Mouse (Mus musculus): ENCODE measurements at regions not wholly inside any gene's neighbourhood (a gene's known extent, or its start where the extent isn't known, plus 50 kb on each side); places are given as distances from the start of the nearest gene placed in this dataset.

GRCm38 (mm10) chr2:92754505-92755280 is 155.2 kb downstream of the Chst1 start:
- H3K9me3 ChIP-seq (replicated peaks; ENCODE audit: low read length): no peaks in the 10 kb centered on the region
- H3K36me3 ChIP-seq (replicated peaks in 1 of 2; ENCODE audit: control insufficient read depth in 1 of 2, insufficient read depth in 1 of 2, low read length in 1 of 2): no peaks in the 10 kb centered on the region
- TF ChIP-seq RAD21 (IDR thresholded peaks at IDR 0.05; ENCODE audit: low read depth, low read length): no peak
- TF ChIP-seq ZKSCAN1 (IDR thresholded peaks at IDR 0.05; ENCODE audit: borderline replicate concordance, low read depth, low read length): no peak
- no peak for TF ChIP-seq ZC3H11A (IDR thresholded peaks at IDR 0.05; ENCODE audit: low read depth, low read length)
- TF ChIP-seq NELFE (IDR thresholded peaks at IDR 0.05; ENCODE audit: low read depth, low read length): no peak
- no peak for TF ChIP-seq USF2 (conservative IDR thresholded peaks at IDR 0.05; ENCODE audit: low read depth, low read length)
- no peak for TF ChIP-seq EP300 (IDR thresholded peaks at IDR 0.05; ENCODE audit: low read length)
- no peak for TF ChIP-seq ELF1 (IDR thresholded peaks at IDR 0.05; ENCODE audit: low read depth, low read length)
- TF ChIP-seq PAX5 (IDR thresholded peaks at IDR 0.05; ENCODE audit: low read length): no peak
- TF ChIP-seq ETS1 (conservative IDR thresholded peaks at IDR 0.05; ENCODE audit: low read depth, low read length): no peak
- TF ChIP-seq ZMIZ1 (IDR thresholded peaks at IDR 0.05; ENCODE audit: low read depth, low read length): no peak
- no peaks in the 10 kb centered on the region for H3K79me2 ChIP-seq (replicated peaks; ENCODE audit: control insufficient read depth, extremely low read depth, insufficient read depth, poor library complexity, severe bottlenecking)
- in situ Hi-C loops (cut with MboI; ENCODE audit: low pct_ligation_motif_present, low pct_unique_long_range_greater_than_20kb, low sequenced_read_pairs): no loop called here
- peaks cover under 1% of the 10 kb centered on the region for H3K27me3 ChIP-seq (replicated peaks)
- no peak overlapping the region for H3K4me2 ChIP-seq (ENCODE audit: insufficient read depth, low read depth, poor library complexity, severe bottlenecking)
- DNase-seq (ENCODE audit: extremely low read depth): no peak
- H3K4me1 ChIP-seq (ENCODE audit: control insufficient read depth in 1 of 2, insufficient read depth in 2 of 2): peaks cover 13 to 31% of the 10 kb centered on the region in 2 experiments
- dilution Hi-C loops (cut with MboI; ENCODE audit: extremely low pct_ligation_motif_present, extremely low pct_unique_long_range_greater_than_20kb, low sequenced_read_pairs): no loop called here
- no peak overlapping the region for H3K27ac ChIP-seq (ENCODE audit: insufficient read depth, low read depth)
- no peak overlapping the region for H3K4me3 ChIP-seq (replicated peaks in 1 of 3; ENCODE audit: low read depth in 2 of 3, low read length in 2 of 3, poor library complexity in 1 of 3)
- no peak overlapping the region for H3K9ac ChIP-seq (ENCODE audit: insufficient read depth, low read depth)

- TF ChIP-seq MXI1 (IDR thresholded peaks at IDR 0.05; ENCODE audit: low read depth, low read length) (no peak), GABPA (IDR thresholded peaks at IDR 0.05; ENCODE audit: insufficient replicate concordance, low read depth, low read length) (no peak), EP300 (IDR thresholded peaks at IDR 0.05; ENCODE audit: low read length) (no peak), SIN3A (IDR thresholded peaks at IDR 0.05; ENCODE audit: low read length) (no peak), UBTF (IDR thresholded peaks at IDR 0.05; ENCODE audit: low read depth, low read length) (no peak), BHLHE40 (IDR thresholded peaks at IDR 0.05; ENCODE audit: low read depth, low read length) (no peak), POLR2A (IDR thresholded peaks at IDR 0.05; ENCODE audit: low read depth, low read length) (no peak), E2F4 (IDR thresholded peaks at IDR 0.05; ENCODE audit: insufficient replicate concordance, low read depth, low read length) (no peak), ZKSCAN1 (IDR thresholded peaks at IDR 0.05; ENCODE audit: borderline replicate concordance, low read depth, low read length) (no peak), SMC3 (IDR thresholded peaks at IDR 0.05; ENCODE audit: low read depth, low read length) (no peak), MAZ (IDR thresholded peaks at IDR 0.05; ENCODE audit: low read depth, low read length) (no peak), POLR2AphosphoS2 (IDR thresholded peaks at IDR 0.05; ENCODE audit: low read depth, low read length) (no peak)
- H3K36me3 ChIP-seq (replicated peaks in 1 of 2; ENCODE audit: control insufficient read depth in 1 of 2, insufficient read depth in 1 of 2, low read length in 1 of 2): no peaks in the 10 kb centered on the region
- no peak overlapping the region for H3K4me2 ChIP-seq (ENCODE audit: insufficient read depth, low read depth, poor library complexity, severe bottlenecking)
- H3K9me3 ChIP-seq (replicated peaks; ENCODE audit: low read length): no peaks in the 10 kb centered on the region
- dilution Hi-C loops (cut with MboI; ENCODE audit: extremely low pct_ligation_motif_present, extremely low pct_unique_long_range_greater_than_20kb, low sequenced_read_pairs): no loop called here
- H3K27me3 ChIP-seq (replicated peaks): no peaks in the 10 kb centered on the region
- in situ Hi-C loops (cut with MboI; ENCODE audit: low pct_ligation_motif_present, low pct_unique_long_range_greater_than_20kb, low sequenced_read_pairs): no loop called here
- no peaks in the 10 kb centered on the region for H3K79me2 ChIP-seq (replicated peaks; ENCODE audit: control insufficient read depth, extremely low read depth, insufficient read depth, poor library complexity, severe bottlenecking)
- H3K4me1 ChIP-seq (ENCODE audit: control insufficient read depth in 1 of 2, insufficient read depth in 2 of 2): peaks cover 7 to 21% of the 10 kb centered on the region in 2 experiments
- H3K27ac ChIP-seq (ENCODE audit: insufficient read depth, low read depth): no peak overlapping the region
- no peak overlapping the region for H3K4me3 ChIP-seq (replicated peaks in 1 of 3; ENCODE audit: low read depth in 2 of 3, low read length in 2 of 3, poor library complexity in 1 of 3)
- H3K9ac ChIP-seq (ENCODE audit: insufficient read depth, low read depth): no peak overlapping the region
- DNase-seq (ENCODE audit: extremely low read depth): no peak
These were observed 157.0 kb downstream of the Chst1 start for GRCm38 (mm10) chr2:92756491-92756890.
